Mouse (Mus musculus) myocyte (in vitro differentiated cells): Measurements from ENCODE around the gene Rab3d.

Experiments used
- CEBPB ChIP-seq: IDR thresholded peaks from 2 replicates; pipeline ENCODE4 v1.6.1; 2011; ENCODE audit warnings: mild to moderate bottlenecking, moderate library complexity; ENCODE audit not compliant: poor library complexity, insufficient read depth, severe bottlenecking
- E2F4 ChIP-seq: IDR thresholded peaks from one replicate; pipeline ENCODE4 v1.6.1; 2011; ENCODE audit warnings: mild to moderate bottlenecking, control low read depth, moderate library complexity; ENCODE audit not compliant: insufficient read depth
- MAX ChIP-seq: IDR thresholded peaks from one replicate; pipeline ENCODE4 v1.6.1; 2011; ENCODE audit warnings: low read depth, mild to moderate bottlenecking, control low read depth
- MYOD1 ChIP-seq, 3 experiments: IDR thresholded peaks; one replicate each; pipeline ENCODE4 v1.6.1; 2011; ENCODE audit warnings: control low read depth in 2 of 3, low read depth in 2 of 3, mild to moderate bottlenecking in 2 of 3, moderate library complexity in 1 of 3; ENCODE audit not compliant: insufficient read length in 2 of 3, control insufficient read depth in 1 of 3
- MYOG ChIP-seq, 3 experiments: IDR thresholded peaks; one replicate each; pipeline ENCODE4 v1.6.1; 2011; ENCODE audit warnings: control low read depth in 2 of 3, low read depth in 2 of 3, mild to moderate bottlenecking in 2 of 3; ENCODE audit not compliant: insufficient read length in 2 of 3, control insufficient read depth in 1 of 3, insufficient read depth in 1 of 3
- POLR2A ChIP-seq: IDR thresholded peaks from one replicate; pipeline ENCODE4 v1.6.1; 2011; ENCODE audit warnings: low read depth, mild to moderate bottlenecking, control low read depth, moderate library complexity; ENCODE audit not compliant: insufficient read length
- POLR2AphosphoS2 ChIP-seq: IDR thresholded peaks from one replicate; pipeline ENCODE4 v1.6.1; 2011; ENCODE audit warnings: low read depth, control low read depth; ENCODE audit not compliant: insufficient read length
- REST ChIP-seq: IDR thresholded peaks from one replicate; pipeline ENCODE4 v1.6.1; 2011; ENCODE audit warnings: mild to moderate bottlenecking, control low read depth, moderate library complexity; ENCODE audit not compliant: insufficient read depth, insufficient read length
- SRF ChIP-seq: IDR thresholded peaks from one replicate; pipeline ENCODE4 v1.6.1; 2011; ENCODE audit warnings: low read depth; ENCODE audit not compliant: control insufficient read depth, insufficient read length
- TCF12 ChIP-seq: IDR thresholded peaks from one replicate; pipeline ENCODE4 v1.6.1; 2011; ENCODE audit warnings: mild to moderate bottlenecking, control low read depth; ENCODE audit not compliant: poor library complexity, insufficient read depth, severe bottlenecking
- TCF3 ChIP-seq: IDR thresholded peaks from one replicate; pipeline ENCODE4 v1.6.1; 2011; ENCODE audit warnings: low read depth, control low read depth; ENCODE audit not compliant: insufficient read length
- USF1 ChIP-seq: IDR thresholded peaks from one replicate; pipeline ENCODE4 v1.6.1; 2011; ENCODE audit warnings: low read depth, mild to moderate bottlenecking, control low read depth, moderate library complexity

- TF ChIP-seq TCF12 (no peak), POLR2A (no peak), POLR2AphosphoS2 (no peak), E2F4 (no peak), USF1 (no peak), MYOG (IDR thresholded peaks at IDR 0.05; ENCODE audit: control insufficient read depth in 1 of 3, insufficient read depth in 1 of 3, insufficient read length in 2 of 3, low read depth in 2 of 3) (no peak), SRF (no peak), REST (no peak), CEBPB (no peak), MYOD1 (IDR thresholded peaks at IDR 0.05; ENCODE audit: control insufficient read depth in 1 of 3, insufficient read length in 2 of 3, low read depth in 2 of 3) (no peak), TCF3 (no peak), MAX (no peak)
These were observed 50.3 kb downstream of the Rab3d start for GRCm38 (mm10) chr9:21867726-21868125.
